Mouse (Mus musculus): Measurements from ENCODE around the gene Ttc39a. TPM values are rescaled to one million over a fixed set of nuclear protein-coding genes. Genes with fewer than 3 reads are reported as not detected.

Gene Ttc39a
- total and polyA plus RNA-seq, 3 experiments = 3.4 to 8.7 (median 8.6) TPM

DNA sequence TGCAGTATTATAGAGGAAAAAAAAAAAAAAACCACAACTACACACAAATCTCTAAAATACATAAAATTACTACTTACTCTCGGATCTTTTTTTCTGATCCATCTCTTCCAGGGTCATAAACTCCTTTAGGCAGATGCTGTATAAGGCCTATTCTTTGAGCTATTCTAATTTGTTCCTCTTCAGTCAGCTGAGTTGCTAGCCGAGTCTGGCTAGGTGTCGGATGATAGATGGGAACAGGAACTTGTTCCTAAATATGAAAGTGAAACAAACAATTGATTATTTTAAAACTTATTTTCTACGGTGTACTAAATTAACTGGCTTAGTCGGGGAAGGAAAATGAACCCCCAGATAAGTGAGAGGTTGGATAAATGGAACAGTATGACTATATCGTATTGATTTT, 50.4 kb downstream of the Ttc39a start:
- no peak for DNase-seq

DNA sequence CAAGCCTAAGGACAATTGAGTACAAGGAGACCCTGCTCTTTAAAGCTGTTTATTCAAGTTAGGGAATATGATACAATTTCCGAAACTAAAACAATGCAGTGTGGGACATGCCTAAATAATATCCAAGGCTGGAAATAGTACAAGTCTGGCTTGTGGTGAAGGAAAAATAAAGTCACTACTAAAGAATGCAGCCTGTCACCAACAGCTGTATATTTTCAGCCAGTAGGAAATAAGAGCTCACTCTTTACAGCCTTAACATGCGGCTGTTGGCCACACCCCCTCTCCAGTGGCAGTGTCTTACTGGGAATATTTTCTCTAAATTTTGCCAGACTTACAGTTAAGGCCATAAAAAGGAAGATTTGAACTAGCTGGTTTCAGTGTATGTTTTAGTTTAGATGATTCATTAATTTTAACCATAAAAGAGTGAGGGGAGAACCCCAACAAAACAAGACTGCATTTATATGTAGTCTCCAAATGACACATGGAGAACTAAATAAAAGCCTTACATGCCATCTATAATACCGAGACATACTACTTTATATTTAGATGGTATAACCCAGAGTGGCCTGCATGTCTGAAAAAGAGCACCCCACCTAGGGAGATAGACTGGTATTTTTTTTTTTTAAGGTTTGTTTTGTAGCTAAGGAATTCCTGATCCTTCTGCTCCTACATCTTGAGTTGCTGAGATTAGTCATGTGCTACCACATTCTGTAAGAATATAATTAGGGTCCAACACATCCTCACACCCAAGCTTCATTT, 54.2 kb downstream of the Ttc39a start:
- DNase-seq = no peak

DNA sequence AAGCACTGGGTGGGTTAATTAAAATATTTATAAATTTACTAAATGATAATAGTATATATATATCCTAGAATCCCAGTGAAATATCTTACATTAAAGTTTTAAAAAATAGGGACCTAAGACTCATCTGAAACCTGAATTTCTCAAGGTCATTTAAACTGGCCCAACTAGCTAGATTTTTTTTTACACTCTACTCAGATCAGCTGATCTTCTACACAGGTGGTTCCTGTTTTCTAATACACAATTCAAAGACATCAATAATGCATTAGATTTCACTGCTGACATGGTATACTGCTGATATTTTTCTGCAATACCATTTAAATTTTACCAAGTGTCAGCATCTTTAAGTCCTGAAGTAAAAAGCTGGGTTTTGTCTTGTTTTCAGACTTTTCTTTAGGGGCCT, 57.5 kb downstream of the Ttc39a start:
- no peak for DNase-seq

DNA sequence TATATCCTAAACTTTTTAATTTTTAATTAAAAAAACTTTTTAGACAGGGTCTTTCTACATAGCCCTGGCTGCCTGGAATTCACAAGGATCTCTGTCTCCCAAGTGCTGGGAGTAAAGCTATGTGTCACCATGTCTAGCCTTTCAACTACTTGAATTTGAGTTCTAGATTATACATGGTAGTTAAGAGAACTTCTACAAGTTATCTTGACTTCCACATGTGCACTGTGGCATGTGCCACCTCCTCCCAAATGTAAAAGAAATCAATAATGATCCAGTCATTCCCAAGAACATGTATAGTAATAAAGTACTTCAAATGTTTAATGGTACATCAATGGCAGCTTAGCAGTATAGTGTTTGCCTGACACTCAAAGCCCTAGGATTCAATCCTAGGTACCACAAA, 61.3 kb downstream of the Ttc39a start:
- DNase-seq = no peak

DNA sequence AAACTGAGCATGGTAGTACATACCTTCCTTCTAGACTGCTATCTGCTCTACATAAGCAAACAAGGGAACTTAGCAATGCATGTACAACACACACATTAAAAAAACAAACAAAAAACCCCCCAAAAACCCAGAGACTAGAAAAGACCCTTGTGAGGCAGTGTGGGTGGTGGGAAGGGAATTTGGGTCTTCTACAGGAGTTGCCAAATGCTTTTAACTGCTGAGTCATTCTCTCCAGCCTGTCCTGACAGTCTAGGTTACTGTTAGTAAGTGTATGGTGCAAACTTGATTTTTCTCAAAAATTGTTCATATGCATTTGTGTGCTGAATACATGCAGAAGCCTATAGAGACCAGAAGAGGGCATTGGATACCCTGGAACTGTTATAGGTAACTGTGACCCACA, 65.2 kb downstream of the Ttc39a start:
- DNase-seq = peak; percentile 38

DNA sequence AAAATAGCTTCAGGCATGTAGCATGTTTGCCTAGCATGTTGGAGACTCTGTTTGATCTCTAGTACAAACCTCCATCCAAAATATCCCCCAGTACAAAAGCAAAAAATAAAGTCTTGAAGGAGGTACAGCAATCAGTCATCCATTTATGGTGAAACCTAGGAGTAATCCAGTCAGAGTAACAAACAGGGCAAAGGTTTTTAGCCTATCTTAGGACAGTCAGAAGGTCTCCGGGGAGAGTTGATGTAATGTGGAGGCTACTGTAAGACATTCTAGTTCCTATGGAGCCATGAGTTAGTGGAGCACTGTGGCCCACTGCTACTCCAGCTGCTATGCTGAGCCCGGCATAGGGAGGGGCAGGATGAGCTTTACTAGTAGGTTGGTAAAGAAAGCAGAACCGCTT, 66.1 kb downstream of the Ttc39a start:
- no peak for DNase-seq

DNA sequence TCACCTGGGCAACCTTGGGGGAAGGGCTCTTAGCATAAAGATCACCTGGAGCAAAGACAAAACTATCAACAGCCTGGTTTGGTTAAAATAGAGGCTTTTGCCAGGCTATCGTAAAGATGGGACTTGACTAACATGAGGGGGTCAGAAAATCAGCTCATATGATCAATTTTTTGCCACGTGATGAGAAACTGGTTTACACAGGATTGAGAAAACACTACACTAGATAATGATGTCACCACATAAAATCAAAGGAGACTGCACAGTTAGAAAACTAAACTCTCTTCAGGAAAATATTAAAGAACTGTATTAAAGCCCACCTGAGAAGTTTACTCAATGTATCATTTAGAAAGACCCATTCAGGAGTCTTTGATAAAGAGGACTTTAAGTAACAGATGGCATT, 68.7 kb downstream of the Ttc39a start:
- DNase-seq = no peak

DNA sequence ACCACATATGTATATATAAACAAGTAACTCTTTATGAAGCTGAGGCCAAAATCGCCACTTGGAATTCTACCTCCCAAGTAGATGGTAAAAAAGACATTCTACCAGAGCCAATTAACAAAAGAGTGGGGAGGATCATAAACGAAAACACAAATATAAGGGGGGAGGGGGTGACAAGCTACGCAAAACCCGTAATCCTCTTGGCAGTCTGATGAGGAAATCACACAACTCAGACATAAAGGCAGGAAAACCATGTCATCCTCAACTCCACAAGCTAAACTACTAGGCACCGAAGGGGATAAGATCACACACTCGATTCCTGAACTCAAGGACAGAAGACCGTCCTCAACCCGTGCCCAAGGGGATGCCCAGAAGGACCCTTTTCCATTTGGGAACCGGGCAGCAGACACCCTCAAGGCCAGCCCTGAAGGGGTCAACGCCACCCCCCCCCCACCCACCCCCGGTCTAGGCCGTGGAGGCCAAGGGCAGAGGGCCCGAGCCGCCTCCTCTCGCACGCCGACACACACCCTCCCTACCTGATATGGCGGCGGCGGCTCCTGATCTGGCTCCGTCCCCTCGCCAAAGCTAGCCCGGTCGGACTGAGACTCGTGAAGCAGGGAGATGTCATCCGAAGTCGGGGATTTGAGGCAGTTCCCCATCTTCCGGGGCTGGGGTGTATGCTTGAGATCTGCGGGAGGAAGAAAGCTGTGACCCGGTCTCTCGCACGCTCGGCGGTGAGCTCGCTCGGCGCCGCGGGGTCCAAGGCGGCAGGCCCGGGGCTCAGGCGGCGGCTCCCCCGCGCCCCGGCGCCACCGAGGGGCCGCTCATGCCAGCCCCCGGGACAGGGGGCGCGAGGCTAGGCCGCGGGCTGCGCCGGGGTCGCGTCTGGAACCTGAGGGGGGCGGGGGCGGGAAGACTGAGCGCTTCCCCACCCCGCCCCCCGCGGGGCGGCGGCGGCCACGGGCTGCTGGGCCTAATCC, 69.4 kb downstream of the Ttc39a start:
- DNase-seq = peak; percentile 75

DNA sequence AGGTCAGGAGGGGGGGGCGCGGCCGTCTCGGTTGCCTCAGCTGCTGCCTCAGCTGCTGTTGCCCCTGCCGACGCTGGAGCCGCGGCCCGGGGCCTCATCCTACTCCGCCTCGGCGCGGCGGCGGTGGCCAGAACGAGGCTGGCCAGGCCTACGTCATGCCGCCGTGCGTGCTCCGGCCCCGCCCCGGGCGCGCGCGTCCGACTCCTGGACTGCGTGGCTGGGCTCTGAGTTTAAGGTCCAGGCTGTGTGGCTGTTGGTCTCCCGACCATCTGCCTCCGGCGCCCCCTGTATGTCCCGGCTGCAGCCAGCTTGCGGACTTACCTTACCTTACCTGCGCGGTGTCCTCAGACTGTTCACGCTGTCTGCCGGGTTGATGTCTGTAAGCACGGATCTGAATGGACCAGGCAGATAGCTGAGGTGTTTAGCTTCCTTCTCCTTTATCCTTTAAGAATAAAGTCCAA, 70.2 kb downstream of the Ttc39a start:
- DNase-seq = peak; percentile 95

DNA sequence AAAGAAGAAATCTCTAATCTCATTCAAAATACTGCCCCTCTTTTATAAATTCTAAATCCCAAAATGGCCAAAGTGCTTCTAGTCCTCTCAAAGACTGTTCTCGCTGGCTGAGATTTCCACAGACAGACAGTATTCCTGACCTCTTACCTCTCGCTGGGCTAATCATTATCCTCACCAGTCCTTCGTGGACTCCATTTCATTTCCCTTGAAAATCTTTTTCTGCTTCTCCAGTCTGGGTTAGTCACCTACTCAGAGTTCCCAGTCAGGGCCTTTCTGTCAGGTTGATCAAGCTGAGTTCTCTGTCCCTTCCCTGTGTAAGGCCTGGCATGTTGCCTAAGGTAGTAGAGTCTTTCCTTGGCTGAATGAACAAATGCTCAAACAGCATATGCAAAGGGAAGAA, 71.0 kb downstream of the Ttc39a start:
- DNase-seq = no peak

DNA sequence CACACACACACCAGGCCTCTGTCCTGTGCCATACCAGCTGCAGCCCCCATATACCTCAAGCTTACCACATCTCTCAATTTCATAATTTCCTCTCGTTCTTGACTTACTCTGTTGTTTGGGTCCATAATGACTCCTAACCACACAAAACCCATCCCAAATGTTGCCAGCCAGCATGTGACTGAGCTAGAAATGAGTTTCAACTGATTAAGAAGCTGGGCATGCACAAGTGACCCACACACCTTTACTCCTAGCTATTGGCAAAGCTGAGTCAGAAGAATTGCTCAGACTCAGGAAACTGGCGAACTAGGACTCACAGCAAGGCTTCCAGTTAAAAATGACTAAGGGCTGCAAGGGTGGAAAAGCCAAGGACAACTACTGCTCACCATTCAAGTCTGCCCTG, 75.0 kb downstream of the Ttc39a start:
- peak; percentile 80 for DNase-seq

DNA sequence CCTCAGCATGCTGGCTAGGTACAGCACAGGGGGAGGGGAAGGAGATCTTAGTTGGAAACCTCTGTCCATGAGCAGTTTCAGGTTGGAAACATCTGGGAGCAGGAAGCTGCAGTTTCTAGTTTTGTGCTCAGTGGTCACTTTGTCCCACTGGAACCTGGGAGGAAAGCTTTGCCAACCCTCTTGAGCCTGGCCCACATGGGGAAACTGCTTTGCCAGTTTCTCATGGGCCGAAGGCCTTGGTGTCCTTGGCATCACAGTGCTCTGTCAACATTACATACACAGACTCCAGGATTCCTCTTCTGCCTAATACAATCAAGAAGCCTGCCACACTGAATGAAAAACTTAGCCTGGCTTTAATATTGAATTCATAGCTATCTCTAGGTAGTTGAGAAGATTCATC, 76.3 kb downstream of the Ttc39a start:
- peak; percentile 76 for DNase-seq

DNA sequence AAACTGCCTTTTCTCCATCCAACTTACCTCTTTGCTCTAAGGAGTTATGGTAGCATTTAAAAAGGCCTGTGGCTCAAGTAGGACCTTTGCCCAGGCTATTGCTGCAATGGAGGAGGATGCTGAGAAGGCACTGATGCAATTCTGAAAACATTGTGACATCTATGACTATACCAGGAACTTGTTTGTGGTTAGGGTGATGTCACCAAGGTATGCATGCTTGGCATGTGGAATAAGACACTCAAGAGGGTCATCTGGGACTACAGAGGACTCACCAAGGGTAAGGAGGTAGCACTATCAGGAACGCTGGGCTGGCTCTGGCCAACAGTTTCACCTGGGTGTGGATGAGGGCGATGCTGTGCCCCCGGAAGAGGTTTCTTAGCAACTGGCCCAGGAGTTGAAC, 78.2 kb downstream of the Ttc39a start, which contains the start of gene Rnf11:
Gene Rnf11 (minus strand): TSS at position 108 of the 400 bp plus-strand sequence.
- peak; percentile 51 for DNase-seq

DNA sequence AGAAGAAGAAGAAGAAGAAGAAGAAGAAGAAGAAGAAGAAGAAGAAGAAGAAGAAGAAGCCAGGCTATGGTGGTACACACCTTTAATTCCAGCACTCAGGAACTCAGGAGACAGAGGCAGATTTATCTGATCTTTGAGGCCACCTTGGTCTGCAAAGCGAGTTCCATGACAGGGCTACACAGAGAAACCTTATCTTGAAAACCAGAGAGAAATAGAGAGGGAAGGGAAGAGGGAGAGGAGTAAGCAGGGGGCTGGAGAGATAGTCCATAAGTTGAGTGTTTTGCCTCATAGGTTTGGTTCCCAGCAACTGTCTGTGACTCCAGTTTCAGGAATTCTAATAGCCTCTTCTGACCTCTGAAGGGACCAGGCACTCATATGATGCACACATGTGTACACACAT, 82.4 kb downstream of the Ttc39a start:
- no peak for DNase-seq

DNA sequence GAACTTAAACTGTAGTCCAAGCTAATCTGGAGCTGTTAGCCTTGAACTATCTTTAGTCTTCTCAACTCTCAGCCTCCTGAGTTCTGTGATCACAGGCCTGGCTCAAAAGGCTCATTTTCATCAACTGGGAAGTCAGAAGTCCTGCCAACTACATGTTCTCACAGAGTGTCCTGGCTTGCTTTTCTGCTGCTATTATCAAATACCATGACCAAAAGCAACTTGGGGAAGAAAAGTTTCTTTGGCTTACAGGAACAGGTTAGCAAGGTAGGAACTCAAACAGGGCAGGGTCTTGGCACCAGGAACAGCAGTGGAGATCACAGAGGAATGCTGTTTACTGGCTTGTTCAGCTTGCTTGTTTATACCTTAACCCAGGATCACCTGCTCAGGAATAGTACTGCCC, 87.2 kb downstream of the Ttc39a start:
- no peak for DNase-seq

Other genes starting within 250 kb of the Ttc39a start
- 100 to 1,000 TPM; 112 to 168 TPM for gene Osbpl9, start 204.4 kb upstream of the Ttc39a start, total RNA-seq (2021)
- 63.2 and 68.5 TPM in 2 replicates for gene Osbpl9, start 204.4 kb upstream of the Ttc39a start, polyA plus RNA-seq (2012; rRNA removed)
- gene Calr4, start 172.1 kb upstream of the Ttc39a start, total RNA-seq (2021) = 1 to 10 TPM in 1 of 2 experiments, under 1 TPM in 1; 0.24 to 1.5 TPM
- gene Calr4, start 172.1 kb upstream of the Ttc39a start, polyA plus RNA-seq (2012; rRNA removed) = not detected in 2 replicates
- gene Eps15, start 126.4 kb upstream of the Ttc39a start, total RNA-seq (2021) = 10 to 100 TPM; 76.6 to 77.6 TPM
- 3.3 and 3.4 TPM in 2 replicates for gene Eps15, start 126.4 kb upstream of the Ttc39a start, polyA plus RNA-seq (2012; rRNA removed)
- gene Rnf11, start 78.1 kb downstream of the Ttc39a start, total RNA-seq (2021) = 100 to 1,000 TPM; 184 to 288 TPM
- 159 and 246 TPM in 2 replicates for gene Rnf11, start 78.1 kb downstream of the Ttc39a start, polyA plus RNA-seq (2012; rRNA removed)
- not detected for gene 4930522H14Rik, start 124.7 kb downstream of the Ttc39a start, total RNA-seq (2021)
- not detected in 2 replicates for gene 4930522H14Rik, start 124.7 kb downstream of the Ttc39a start, polyA plus RNA-seq (2012; rRNA removed)